Mouse (Mus musculus) layer of hippocampus, adult 2 months (tissue): ENCODE data around the gene Vmn1r194. TPM values are rescaled to one million over a fixed set of nuclear protein-coding genes. Genes with fewer than 3 reads are reported as not detected.
"Not testable (repeated sequence)": the region's sequence is repeated elsewhere in the genome, so short reads cannot be mapped to it uniquely, and the experiment has no call there.

Experiments
- DNase-seq, 2 experiments: peaks; one replicate each; pipeline ENCODE4 v3.0.0; 2022; ENCODE audit warnings: low spot score in 2 of 2
- H3K27ac ChIP-seq: fragments of 200-600 bp; 2 replicates; pipeline ENCODE4 v1.8.1; 2022
- H3K4me3 ChIP-seq: fragments of 200-600 bp; 2 replicates; pipeline ENCODE4 v1.8.1; 2022; ENCODE audit warnings: mild to moderate bottlenecking
- CTCF ChIP-seq: fragments of 200-600 bp; conservative IDR thresholded peaks from 2 replicates; pipeline ENCODE4 v1.8.1; 2022; ENCODE audit warnings: antibody characterized with exemption, mild to moderate bottlenecking, moderate library complexity
- long read RNA-seq, 2 experiments: library from polyadenylated mRNA; stranded (forward); transcript quantifications; one replicate each; pipeline ENCODE4 v2.0.0; 2021; ENCODE audit warnings: borderline mapping rate in 2 of 2
- microRNA-seq, 2 experiments: library from miRNA; unstranded; fragments of <30 nt; microRNA quantifications; one replicate each; pipeline ENCODE4 v1.2.0; 2021
- total RNA-seq, 2 experiments: library from RNA; stranded (reverse); gene quantifications; 2 replicates each; pipeline ENCODE4 v1.2.3; 2021

Vmn1r194 gene
- not detected for total RNA-seq
- long read RNA-seq, experiment 1: 0 reads
- long read RNA-seq, experiment 2: 0 reads

DNA sequence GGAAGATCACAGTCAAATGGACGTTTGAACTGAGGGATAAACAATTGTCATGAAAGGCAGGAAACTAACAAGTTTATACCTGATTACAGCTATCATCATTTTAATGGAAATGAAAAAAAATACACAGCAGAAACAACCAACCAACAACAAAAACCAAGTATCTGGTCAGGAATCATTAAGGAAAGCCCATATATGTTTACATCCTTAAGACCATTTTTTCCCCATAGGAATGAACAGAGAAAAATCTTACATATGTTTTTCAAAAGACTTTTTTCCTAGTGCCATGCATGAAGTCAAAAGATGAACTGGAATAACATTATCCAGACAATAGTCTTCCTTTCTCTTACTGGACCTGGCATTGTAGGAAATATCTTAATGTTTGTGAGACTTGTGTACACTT is at the start of gene Vmn1r194:
Vmn1r194 (plus strand) TSS at position 301 of the 400 bp plus-strand sequence.
- H3K27ac ChIP-seq: no peak within 1 kb of the TSS
- H3K4me3 ChIP-seq: no peak within 1 kb of the TSS
- no peak for DNase-seq
- TF ChIP-seq CTCF: no peak

DNA sequence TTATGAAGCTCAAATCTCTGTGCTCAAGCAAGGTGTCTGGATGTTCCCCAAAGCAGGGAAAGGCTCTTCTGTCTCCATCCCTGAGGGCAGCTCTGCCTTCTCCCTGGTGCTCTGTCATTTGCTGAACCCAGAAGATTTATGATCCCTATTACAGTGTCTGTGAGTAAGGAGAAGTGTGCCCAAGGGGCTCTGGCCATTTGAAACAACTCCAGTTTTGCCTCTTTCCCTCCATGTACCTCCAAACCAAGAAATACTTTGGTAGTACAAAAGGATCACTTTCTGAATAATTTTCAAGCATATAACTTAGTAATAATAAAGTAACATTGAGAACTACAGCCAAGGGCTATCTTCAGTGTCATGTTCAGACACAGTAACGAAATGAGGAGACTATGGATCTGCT is 21.0 kb upstream of the Vmn1r194 start, which contains the start of gene Vmn1r193:
Vmn1r193 (minus strand) TSS at position 101 of the 400 bp plus-strand sequence.
- DNase-seq, H3K4me3 ChIP-seq, H3K27ac ChIP-seq: not testable (repeated sequence)

DNA sequence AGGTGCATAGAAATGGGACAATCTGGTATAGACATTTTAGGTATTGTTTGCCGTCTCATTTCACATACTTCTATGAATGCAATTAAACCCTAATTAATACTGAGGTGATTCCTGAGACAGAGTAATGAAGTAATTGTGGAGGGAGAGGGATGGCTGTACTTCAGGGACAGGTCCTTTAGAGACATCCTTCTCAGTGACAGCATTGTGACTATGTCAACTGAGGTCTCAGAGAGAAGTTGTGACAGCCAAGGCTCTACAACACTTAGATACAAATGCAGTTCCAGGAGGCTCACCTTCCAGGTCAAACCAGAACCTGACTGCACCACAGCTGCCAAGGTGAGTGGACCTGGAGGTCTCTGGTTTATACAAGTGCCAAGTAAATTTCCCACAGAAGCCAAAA is 26.2 kb downstream of the Vmn1r194 start, which contains the start of gene Vmn1r195:
Vmn1r195 (plus strand) TSS at position 301 of the 400 bp plus-strand sequence.
- not testable (repeated sequence) for H3K27ac ChIP-seq, DNase-seq, H3K4me3 ChIP-seq

DNA sequence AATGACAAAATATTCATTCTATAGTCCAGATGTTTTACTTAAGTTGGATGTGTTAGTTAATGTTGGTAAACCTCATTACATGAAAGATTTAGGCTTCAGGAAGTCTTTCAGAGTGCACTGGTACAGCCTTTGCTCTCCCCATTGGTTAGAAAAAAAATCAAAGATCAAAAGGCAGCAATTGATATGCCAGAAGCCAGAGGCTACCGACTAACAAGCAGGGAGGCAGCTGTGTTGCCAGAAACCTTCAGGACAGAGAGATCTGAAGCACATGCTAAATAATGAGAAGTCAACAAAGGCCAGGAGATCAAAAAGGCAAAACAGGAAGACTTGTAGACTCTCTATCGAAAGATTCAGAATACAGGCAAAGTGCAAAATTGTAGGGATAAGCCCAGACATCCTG is 27.7 kb downstream of the Vmn1r194 start:
- Histone ChIP-seq H3K4me3 (no peak overlapping the region), H3K27ac (no peak overlapping the region)
- no peak for DNase-seq
- TF ChIP-seq CTCF: no peak

DNA sequence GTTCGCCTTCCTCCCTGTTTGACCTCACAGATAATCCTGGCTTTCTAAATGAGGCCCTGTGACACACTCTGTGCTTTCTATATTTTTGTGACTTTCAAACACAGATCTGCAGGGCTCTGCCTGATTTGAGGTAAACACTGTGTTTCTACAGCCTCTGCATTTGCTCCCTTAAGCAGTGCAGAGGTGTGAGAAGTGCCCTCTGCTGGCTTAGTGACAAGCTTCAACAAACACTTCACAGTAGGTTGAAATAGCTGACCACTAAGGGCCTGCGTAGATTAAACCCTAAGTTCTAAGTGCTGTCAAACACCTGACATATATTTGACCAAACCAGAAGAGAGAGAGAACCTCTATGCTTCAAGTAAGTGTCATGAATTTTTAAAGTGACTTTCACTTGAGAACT is 40.6 kb downstream of the Vmn1r194 start:
- Histone ChIP-seq H3K27ac (no peak overlapping the region), H3K4me3 (no peak overlapping the region)
- 0 out of 2 replicates have a peak, but pooled peaks have one; percentile 4 for TF ChIP-seq CTCF
- no peak for DNase-seq

DNA sequence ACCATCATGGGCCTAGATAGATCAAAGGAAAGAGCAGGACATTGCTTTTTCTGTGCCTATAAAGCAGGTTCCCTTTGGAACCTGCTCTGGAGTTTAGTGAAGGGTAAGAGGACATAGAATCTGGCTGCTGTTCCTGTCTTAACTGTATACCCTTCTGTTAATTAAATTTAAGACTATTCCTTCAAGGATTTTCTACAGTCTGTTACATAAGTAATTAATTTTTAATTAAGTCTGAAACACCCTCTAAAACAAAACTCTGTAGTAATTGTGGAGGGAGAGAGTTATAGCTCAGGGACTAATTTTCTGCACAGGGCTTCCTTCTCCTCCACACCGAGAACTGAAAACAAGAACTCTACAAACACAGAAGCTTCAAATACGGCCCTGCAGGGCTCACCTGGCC is 45.6 kb downstream of the Vmn1r194 start, which contains the start of gene Vmn1r196:
Vmn1r196 (plus strand) TSS at position 301 of the 400 bp plus-strand sequence.
- H3K27ac ChIP-seq: no peak within 1 kb of the TSS
- no peak for TF ChIP-seq CTCF
- DNase-seq: no peak
- H3K4me3 ChIP-seq: no peak within 1 kb of the TSS

Small RNA genes lying within 50 kb of the gene (microRNA-seq; reads per million reads assigned to microRNA genes)
- gene Gm23282 (0 reads per million in 2 experiments), gene Gm25084 (0 reads per million in 2 experiments)

Other genes starting within 250 kb of the Vmn1r194 start
- under 1 TPM; 0.32 to 0.51 TPM for gene Prss16, start 234.5 kb upstream of the Vmn1r194 start, total RNA-seq
- gene Hist1h2ah, start 208.6 kb upstream of the Vmn1r194 start, total RNA-seq: 10 to 100 TPM; 12.5 to 17.0 TPM
- gene Hist1h2bk, start 208.3 kb upstream of the Vmn1r194 start, total RNA-seq: 10 to 100 TPM; 23.5 to 24.4 TPM
- 10 to 100 TPM; 64.2 to 71.7 TPM for gene Hist1h4i, start 202.9 kb upstream of the Vmn1r194 start, total RNA-seq
- gene Hist1h2ag, start 201.3 kb upstream of the Vmn1r194 start, total RNA-seq: 10 to 100 TPM; 16.5 to 20.6 TPM
- gene Hist1h2bj, start 201.0 kb upstream of the Vmn1r194 start, total RNA-seq: 10 to 100 TPM; 12.9 to 15.9 TPM
- not detected for gene Vmn1r188, start 159.8 kb upstream of the Vmn1r194 start, total RNA-seq
- gene Vmn1r189, start 138.4 kb upstream of the Vmn1r194 start, total RNA-seq: not detected
- gene Vmn1r191, start 60.2 kb upstream of the Vmn1r194 start, total RNA-seq: not detected
- not detected for gene Vmn1r192, start 53.1 kb upstream of the Vmn1r194 start, total RNA-seq
- gene Vmn1r193, start 21.1 kb upstream of the Vmn1r194 start, total RNA-seq: not detected
- not detected for gene Vmn1r195, start 26.3 kb downstream of the Vmn1r194 start, total RNA-seq
- not detected for gene Vmn1r196, start 45.7 kb downstream of the Vmn1r194 start, total RNA-seq
- not detected for gene Vmn1r197, start 80.4 kb downstream of the Vmn1r194 start, total RNA-seq
- gene Vmn1r198, start 106.1 kb downstream of the Vmn1r194 start, total RNA-seq: not detected
- not detected for gene Vmn1r199, start 135.6 kb downstream of the Vmn1r194 start, total RNA-seq
- gene Vmn1r200, start 146.2 kb downstream of the Vmn1r194 start, total RNA-seq: not detected
- not detected for gene Vmn1r201, start 227.7 kb downstream of the Vmn1r194 start, total RNA-seq